Mouse (Mus musculus) ES-E14 (cell line): Measurements from ENCODE around the gene Fanca. TPM values are rescaled to one million over a fixed set of nuclear protein-coding genes. Genes with fewer than 3 reads are reported as not detected.

Experiments
- DNase-seq: peaks from one replicate; pipeline ENCODE4 v3.0.0-alpha.2; 2013; ENCODE audit warnings: low read depth, low spot score
- H3K27ac ChIP-seq: 2 replicates; pipeline ENCODE4 v1.5.1; 2012; ENCODE audit warnings: low read depth, mild to moderate bottlenecking, low read length, moderate library complexity, mixed read lengths; ENCODE audit not compliant: poor library complexity, insufficient read depth, severe bottlenecking
- H3K36me3 ChIP-seq: 2 replicates; pipeline ENCODE4 v1.6.1; 2012; ENCODE audit warnings: mild to moderate bottlenecking, low read length, moderate library complexity, mixed read lengths; ENCODE audit not compliant: control insufficient read depth, poor library complexity, insufficient read depth, severe bottlenecking
- H3K4me1 ChIP-seq, 2 experiments: fragments of 150-350 bp in 1 of 2; sonication (generic) in 1 of 2; 2 replicates each; pipeline ENCODE4 v1.6.1; 2012; ENCODE audit warnings: low read length in 2 of 2, mild to moderate bottlenecking in 1 of 2, mixed read lengths in 1 of 2; ENCODE audit not compliant: control insufficient read depth in 2 of 2, insufficient read depth in 2 of 2, poor library complexity in 1 of 2
- H3K4me3 ChIP-seq, 2 experiments: fragments of 150-350 bp in 1 of 2; sonication (generic) in 1 of 2; 2 replicates each; pipeline ENCODE4 v1.5.1; 2012; ENCODE audit warnings: low read length in 2 of 2, low read depth in 1 of 2, mild to moderate bottlenecking in 1 of 2, mixed read lengths in 1 of 2; ENCODE audit not compliant: insufficient read depth in 1 of 2, poor library complexity in 1 of 2, severe bottlenecking in 1 of 2
- H3K9ac ChIP-seq: 2 replicates; pipeline ENCODE4 v1.6.1; 2012; ENCODE audit warnings: low read depth, mild to moderate bottlenecking, low read length, mixed read lengths; ENCODE audit not compliant: poor library complexity, insufficient read depth, severe bottlenecking
- H3K9me3 ChIP-seq: fragments of 150-350 bp; sonication (generic); 2 replicates; pipeline ENCODE4 v1.6.1; 2012; ENCODE audit warnings: low read depth, mild to moderate bottlenecking, low read length; ENCODE audit not compliant: control insufficient read depth, insufficient read depth
- CHD2 ChIP-seq: IDR thresholded peaks from 2 replicates; pipeline ENCODE4 v1.6.1; 2014; ENCODE audit warnings: mild to moderate bottlenecking, low read depth, low read length, inconsistent platforms
- HCFC1 ChIP-seq: IDR thresholded peaks from 2 replicates; pipeline ENCODE4 v1.6.1; 2012; ENCODE audit warnings: low read length, inconsistent platforms, borderline replicate concordance; ENCODE audit not compliant: insufficient read depth
- MAFK ChIP-seq: IDR thresholded peaks from 2 replicates; pipeline ENCODE4 v1.6.1; 2014; ENCODE audit warnings: mild to moderate bottlenecking, low read depth, low read length, inconsistent platforms; ENCODE audit not compliant: insufficient read depth
- ZC3H11A ChIP-seq: IDR thresholded peaks from 2 replicates; pipeline ENCODE4 v1.6.1; 2012; ENCODE audit warnings: low read depth, mild to moderate bottlenecking, inconsistent platforms, low read length, borderline replicate concordance
- ZNF384 ChIP-seq: IDR thresholded peaks from 2 replicates; pipeline ENCODE4 v1.6.1; 2012; ENCODE audit warnings: low read depth, low read length, inconsistent platforms
- in situ Hi-C, 2 experiments: fragments of 600-800 bp; cut with MboI; formaldehyde crosslinking; loops; one replicate each; pipeline ENCODE4 v1.15.1; 2025; ENCODE audit warnings: low sequenced_read_pairs in 2 of 2, inconsistent platforms in 1 of 2; ENCODE audit not compliant: unreplicated experiment in 2 of 2
- total RNA-seq: library from RNA; depleted of rRNA; stranded (reverse); fragments of 300-350 nt; gene quantifications from 2 replicates; pipeline ENCODE4 v1.2.3, GENCODE M21; 2012

Gene Fanca
- total RNA-seq, 1 experiment, result 31.7 TPM

DNA sequence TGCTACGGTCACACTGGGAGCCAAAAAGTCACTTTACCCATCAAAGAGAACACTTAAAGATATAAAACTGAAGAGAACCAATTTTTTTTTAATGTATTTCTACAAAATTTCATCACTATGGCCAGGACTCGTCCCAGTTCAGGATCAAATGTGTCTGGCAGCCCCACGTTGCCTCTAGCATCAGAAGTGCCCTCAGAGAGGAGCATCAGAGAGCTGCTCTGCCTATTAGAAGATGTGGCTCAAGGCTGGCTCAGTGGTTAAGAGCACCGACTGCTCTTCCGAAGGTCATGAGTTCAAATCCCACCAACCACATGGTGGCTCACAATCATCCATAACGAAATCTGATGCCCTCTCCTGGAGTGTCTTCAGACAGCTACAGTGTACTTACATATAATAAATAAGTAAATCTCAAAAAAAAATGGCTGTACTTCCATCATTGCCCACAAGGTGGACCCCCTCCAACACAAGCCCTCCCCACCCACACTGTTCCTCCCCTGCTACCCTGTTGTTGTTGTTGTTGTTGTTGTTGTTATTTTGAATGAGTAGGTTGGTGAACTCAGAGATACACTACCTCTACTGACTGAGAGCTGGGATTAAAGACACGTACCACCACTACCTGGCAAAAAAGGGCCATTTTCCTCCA, 1.3 kb upstream of the Fanca start:
- Histone ChIP-seq H3K9me3 (no peaks in the 10 kb centered on the region), H3K4me3 (peak overlapping the region in 1 of 2 experiments; percentile 89; a peak in 1 of 4 replicates), H3K27ac (no peak overlapping the region), H3K4me1 (peaks cover 3 to 7% of the 10 kb centered on the region in 2 experiments; a peak in 2 of 4 replicates), H3K36me3 (no peaks in the 10 kb centered on the region; the same call in 1 of the 2 replicates), H3K9ac (no peak overlapping the region)
- DNase-seq, result no peak
- TF ChIP-seq ZNF384 (peak; percentile 82), HCFC1 (no peak)
- in situ Hi-C loops, result no loop called here

- H3K27ac ChIP-seq, result no peak overlapping the region
- in situ Hi-C loops, result no loop called here
- H3K36me3 ChIP-seq, result peaks cover 5% of the 10 kb centered on the region; the same call in 1 of the 2 replicates
- DNase-seq, result no peak
- peaks cover 3 to 7% of the 10 kb centered on the region in 2 experiments; a peak in 2 of 4 replicates for H3K4me1 ChIP-seq
- H3K9me3 ChIP-seq, result no peaks in the 10 kb centered on the region
- TF ChIP-seq ZC3H11A (no peak), ZNF384 (no peak), MAFK (no peak), CHD2 (no peak), HCFC1 (no peak)
- H3K9ac ChIP-seq, result peak overlapping the region; percentile 87
- H3K4me3 ChIP-seq, result peak overlapping the region; percentile 82 to 89
Measured at GRCm38 (mm10) chr8:123317781-123318466, 452 bp downstream of the Fanca start.

- Histone ChIP-seq H3K9me3 (no peaks in the 10 kb centered on the region), H3K27ac (no peak overlapping the region), H3K4me3 (no peak overlapping the region), H3K4me1 (no peaks in the 10 kb centered on the region), H3K36me3 (peaks cover 22% of the 10 kb centered on the region), H3K9ac (no peak overlapping the region)
- no peak for TF ChIP-seq ZNF384
- TF ChIP-seq ZC3H11A, result no peak
- TF ChIP-seq MAFK, result no peak
- TF ChIP-seq HCFC1, result no peak
- no peak for TF ChIP-seq CHD2
- DNase-seq, result no peak
- in situ Hi-C loops, result no loop called here
Measured at GRCm38 (mm10) chr8:123308738-123309137, 9.6 kb downstream of the Fanca start.

GRCm38 (mm10) chr8:123298301-123298700, 20.1 kb downstream of the Fanca start:
- Histone ChIP-seq H3K27ac (no peak overlapping the region), H3K36me3 (peaks cover 22% of the 10 kb centered on the region; the same call in 1 of the 2 replicates), H3K9me3 (no peaks in the 10 kb centered on the region), H3K4me1 (no peaks in the 10 kb centered on the region), H3K9ac (no peak overlapping the region), H3K4me3 (no peak overlapping the region)
- in situ Hi-C loops, result no loop called here
- no peak for DNase-seq
- TF ChIP-seq CHD2 (no peak), ZC3H11A (no peak), HCFC1 (no peak), ZNF384 (no peak), MAFK (no peak)

- Histone ChIP-seq H3K36me3 (peaks cover 28% of the 10 kb centered on the region), H3K9me3 (no peaks in the 10 kb centered on the region), H3K4me3 (no peak overlapping the region), H3K9ac (no peak overlapping the region), H3K4me1 (no peaks in the 10 kb centered on the region), H3K27ac (no peak overlapping the region)
- DNase-seq, result no peak
- no peak for TF ChIP-seq ZC3H11A
- no peak for TF ChIP-seq MAFK
- TF ChIP-seq CHD2, result no peak
- TF ChIP-seq HCFC1, result no peak
- no peak for TF ChIP-seq ZNF384
- in situ Hi-C loops, result no loop called here
Measured at GRCm38 (mm10) chr8:123292785-123293184, 25.6 kb downstream of the Fanca start.
